Mouse (Mus musculus): ENCODE results near the gene Zfp770. TPM values are rescaled to one million over a fixed set of nuclear protein-coding genes. Genes with fewer than 3 reads are reported as not detected.
A peak's percentile ranks its signal among the peaks of the same experiment; 100 is the strongest.

The Zfp770 gene
- 8.2 and 11.4 TPM in 2 replicates for polyA plus RNA-seq (2014; fragmentation: Nextera tagmentation; extraction: Ambion mirVana)

- ATAC-seq (ENCODE audit: low FRiP score, low TSS enrichment), result peak; percentile 96
Measured at GRCm38 (mm10) chr2:114200932-114201559, at the start of gene Zfp770. Zfp770 (minus strand) TSS chr2:114201469.

GRCm38 (mm10) chr2:114249440-114249839 is 48.2 kb upstream of the Zfp770 start:
- H3K4me2 ChIP-seq (ENCODE audit: low read length), result no peak overlapping the region
- H3K9ac ChIP-seq (replicated peaks; ENCODE audit: low read length), result no peak overlapping the region
- no peak overlapping the region for H3K4me3 ChIP-seq (replicated peaks; ENCODE audit: low read depth, low read length)
- ATAC-seq (ENCODE audit: low FRiP score, low TSS enrichment) (no peak), DNase-seq (no peak)
- H3K27me3 ChIP-seq (ENCODE audit: control insufficient read depth, insufficient read depth, low read length), result no peaks in the 10 kb centered on the region
- no peaks in the 10 kb centered on the region for H3K4me1 ChIP-seq (ENCODE audit: control insufficient read depth, insufficient read depth, low read length)
- no peak overlapping the region for H3K27ac ChIP-seq (replicated peaks; ENCODE audit: low read depth, low read length)
- WGBS, result 83% methylated on average over 6 of the region's 6 CpGs
- no peaks in the 10 kb centered on the region for H3K36me3 ChIP-seq (ENCODE audit: control insufficient read depth, insufficient read depth, low read length)
- H3K9me3 ChIP-seq (ENCODE audit: control insufficient read depth, low read length), result no peaks in the 10 kb centered on the region

More at GRCm38 (mm10) chr2:114200932-114201559, at the start of gene Zfp770:
- 0% methylated on average over 36 of the region's 36 CpGs for WGBS
- peak; percentile 92 for DNase-seq
- Histone ChIP-seq H3K9me3 (ENCODE audit: control insufficient read depth, low read length) (no peaks in the 10 kb centered on the region), H3K27ac (replicated peaks; ENCODE audit: low read depth, low read length) (peak within 1 kb of the TSS; percentile 62), H3K4me1 (ENCODE audit: control insufficient read depth, insufficient read depth, low read length) (peaks cover 16% of the 10 kb centered on the region), H3K4me2 (ENCODE audit: low read length) (peak within 1 kb of the TSS; percentile 66), H3K36me3 (ENCODE audit: control insufficient read depth, insufficient read depth, low read length) (peaks cover 13% of the 10 kb centered on the region), H3K4me3 (replicated peaks; ENCODE audit: low read depth, low read length) (peak within 1 kb of the TSS; percentile 70), H3K9ac (replicated peaks; ENCODE audit: low read length) (peak within 1 kb of the TSS; percentile 85), H3K27me3 (ENCODE audit: control insufficient read depth, insufficient read depth, low read length) (no peaks in the 10 kb centered on the region)

GRCm38 (mm10) chr2:114237639-114238038 is 36.4 kb upstream of the Zfp770 start:
- H3K9ac ChIP-seq (replicated peaks; ENCODE audit: low read length), result no peak overlapping the region
- H3K4me3 ChIP-seq (replicated peaks; ENCODE audit: low read depth, low read length), result no peak overlapping the region
- H3K27me3 ChIP-seq (ENCODE audit: control insufficient read depth, insufficient read depth, low read length), result no peaks in the 10 kb centered on the region
- H3K4me2 ChIP-seq (ENCODE audit: low read length), result no peak overlapping the region
- no peaks in the 10 kb centered on the region for H3K36me3 ChIP-seq (ENCODE audit: control insufficient read depth, insufficient read depth, low read length)
- no peak overlapping the region for H3K27ac ChIP-seq (replicated peaks; ENCODE audit: low read depth, low read length)
- WGBS, result 9% methylated on average over 4 of the region's 4 CpGs
- DNase-seq (no peak), ATAC-seq (ENCODE audit: low FRiP score, low TSS enrichment) (no peak)
- no peaks in the 10 kb centered on the region for H3K9me3 ChIP-seq (ENCODE audit: control insufficient read depth, low read length)
- no peaks in the 10 kb centered on the region for H3K4me1 ChIP-seq (ENCODE audit: control insufficient read depth, insufficient read depth, low read length)

GRCm38 (mm10) chr2:114236566-114236965 is 35.3 kb upstream of the Zfp770 start:
- DNase-seq, result peak; percentile 69

GRCm38 (mm10) chr2:114235584-114235983 is 34.3 kb upstream of the Zfp770 start:
- Histone ChIP-seq H3K27ac (replicated peaks; ENCODE audit: low read depth, low read length) (no peak overlapping the region), H3K9me3 (ENCODE audit: control insufficient read depth, low read length) (no peaks in the 10 kb centered on the region), H3K4me2 (ENCODE audit: low read length) (no peak overlapping the region), H3K4me3 (replicated peaks; ENCODE audit: low read depth, low read length) (no peak overlapping the region), H3K27me3 (ENCODE audit: control insufficient read depth, insufficient read depth, low read length) (no peaks in the 10 kb centered on the region), H3K9ac (replicated peaks; ENCODE audit: low read length) (no peak overlapping the region), H3K4me1 (ENCODE audit: control insufficient read depth, insufficient read depth, low read length) (no peaks in the 10 kb centered on the region), H3K36me3 (ENCODE audit: control insufficient read depth, insufficient read depth, low read length) (no peaks in the 10 kb centered on the region)
- ATAC-seq (ENCODE audit: low FRiP score, low TSS enrichment) (no peak), DNase-seq (no peak)
- 90% methylated on average over 3 of the region's 3 CpGs for WGBS

More at GRCm38 (mm10) chr2:114236566-114236965, 35.3 kb upstream of the Zfp770 start:
- Histone ChIP-seq H3K4me1 (ENCODE audit: control insufficient read depth, insufficient read depth, low read length) (no peaks in the 10 kb centered on the region), H3K9ac (replicated peaks; ENCODE audit: low read length) (no peak overlapping the region), H3K27ac (replicated peaks; ENCODE audit: low read depth, low read length) (no peak overlapping the region), H3K27me3 (ENCODE audit: control insufficient read depth, insufficient read depth, low read length) (no peaks in the 10 kb centered on the region), H3K4me3 (replicated peaks; ENCODE audit: low read depth, low read length) (no peak overlapping the region), H3K36me3 (ENCODE audit: control insufficient read depth, insufficient read depth, low read length) (no peaks in the 10 kb centered on the region), H3K9me3 (ENCODE audit: control insufficient read depth, low read length) (no peaks in the 10 kb centered on the region), H3K4me2 (ENCODE audit: low read length) (no peak overlapping the region)
- ATAC-seq (ENCODE audit: low FRiP score, low TSS enrichment), result no peak
- WGBS, result 84% methylated on average over 1 of the region's 1 CpGs

- no peaks in the 10 kb centered on the region for H3K4me1 ChIP-seq (ENCODE audit: control insufficient read depth, insufficient read depth, low read length)
- ATAC-seq (ENCODE audit: low FRiP score, low TSS enrichment) (no peak), DNase-seq (no peak)
- H3K9ac ChIP-seq (replicated peaks; ENCODE audit: low read length), result no peak overlapping the region
- 73% methylated on average over 2 of the region's 2 CpGs for WGBS
- H3K4me2 ChIP-seq (ENCODE audit: low read length), result no peak overlapping the region
- H3K27me3 ChIP-seq (ENCODE audit: control insufficient read depth, insufficient read depth, low read length), result no peaks in the 10 kb centered on the region
- H3K36me3 ChIP-seq (ENCODE audit: control insufficient read depth, insufficient read depth, low read length), result no peaks in the 10 kb centered on the region
- no peak overlapping the region for H3K27ac ChIP-seq (replicated peaks; ENCODE audit: low read depth, low read length)
- no peaks in the 10 kb centered on the region for H3K9me3 ChIP-seq (ENCODE audit: control insufficient read depth, low read length)
- no peak overlapping the region for H3K4me3 ChIP-seq (replicated peaks; ENCODE audit: low read depth, low read length)
Measured at GRCm38 (mm10) chr2:114231248-114231647, 30.0 kb upstream of the Zfp770 start.

GRCm38 (mm10) chr2:114228672-114229071 is 27.4 kb upstream of the Zfp770 start:
- Histone ChIP-seq H3K4me3 (replicated peaks; ENCODE audit: low read depth, low read length) (no peak overlapping the region), H3K9me3 (ENCODE audit: control insufficient read depth, low read length) (no peaks in the 10 kb centered on the region), H3K4me1 (ENCODE audit: control insufficient read depth, insufficient read depth, low read length) (no peaks in the 10 kb centered on the region), H3K27me3 (ENCODE audit: control insufficient read depth, insufficient read depth, low read length) (no peaks in the 10 kb centered on the region), H3K9ac (replicated peaks; ENCODE audit: low read length) (no peak overlapping the region), H3K36me3 (ENCODE audit: control insufficient read depth, insufficient read depth, low read length) (no peaks in the 10 kb centered on the region), H3K27ac (replicated peaks; ENCODE audit: low read depth, low read length) (no peak overlapping the region), H3K4me2 (ENCODE audit: low read length) (no peak overlapping the region)
- 83% methylated on average over 2 of the region's 2 CpGs for WGBS
- ATAC-seq (ENCODE audit: low FRiP score, low TSS enrichment), result no peak
- no peak for DNase-seq

- no peaks in the 10 kb centered on the region for H3K9me3 ChIP-seq (ENCODE audit: control insufficient read depth, low read length)
- DNase-seq, result no peak
- no peaks in the 10 kb centered on the region for H3K27me3 ChIP-seq (ENCODE audit: control insufficient read depth, insufficient read depth, low read length)
- ATAC-seq (ENCODE audit: low FRiP score, low TSS enrichment), result no peak
- no peaks in the 10 kb centered on the region for H3K36me3 ChIP-seq (ENCODE audit: control insufficient read depth, insufficient read depth, low read length)
- H3K9ac ChIP-seq (replicated peaks; ENCODE audit: low read length), result no peak overlapping the region
- no peak overlapping the region for H3K4me3 ChIP-seq (replicated peaks; ENCODE audit: low read depth, low read length)
- H3K27ac ChIP-seq (replicated peaks; ENCODE audit: low read depth, low read length), result no peak overlapping the region
- 73% methylated on average over 6 of the region's 6 CpGs for WGBS
- peaks cover 8% of the 10 kb centered on the region for H3K4me1 ChIP-seq (ENCODE audit: control insufficient read depth, insufficient read depth, low read length)
- H3K4me2 ChIP-seq (ENCODE audit: low read length), result no peak overlapping the region
Measured at GRCm38 (mm10) chr2:114205036-114205435, 3.8 kb upstream of the Zfp770 start.

- Histone ChIP-seq H3K36me3 (ENCODE audit: control insufficient read depth, insufficient read depth, low read length) (peaks cover 8% of the 10 kb centered on the region), H3K4me2 (ENCODE audit: low read length) (peak overlapping the region; percentile 66), H3K4me1 (ENCODE audit: control insufficient read depth, insufficient read depth, low read length) (peaks cover 16% of the 10 kb centered on the region), H3K27me3 (ENCODE audit: control insufficient read depth, insufficient read depth, low read length) (no peaks in the 10 kb centered on the region), H3K4me3 (replicated peaks; ENCODE audit: low read depth, low read length) (peak overlapping the region; percentile 70), H3K9me3 (ENCODE audit: control insufficient read depth, low read length) (no peaks in the 10 kb centered on the region), H3K27ac (replicated peaks; ENCODE audit: low read depth, low read length) (0 out of 2 replicates have a peak overlapping the region, but pooled peaks have one; percentile 21), H3K9ac (replicated peaks; ENCODE audit: low read length) (peak overlapping the region; percentile 85; the same call in 1 of the 2 replicates)
- 37% methylated on average over 4 of the region's 4 CpGs for WGBS
- DNase-seq (no peak), ATAC-seq (ENCODE audit: low FRiP score, low TSS enrichment) (no peak)
Measured at GRCm38 (mm10) chr2:114201574-114201973, 305 bp upstream of the Zfp770 start.

Data from midbrain, embryonic 14.5 days (tissue).